Mouse (Mus musculus): ENCODE results near the gene Cdkn2d. TPM values are rescaled to one million over a fixed set of nuclear protein-coding genes. Genes with fewer than 3 reads are reported as not detected.

The Cdkn2d gene
- total RNA-seq, 2 experiments from 2014 or later = 17.9 to 21.1 TPM

DNA sequence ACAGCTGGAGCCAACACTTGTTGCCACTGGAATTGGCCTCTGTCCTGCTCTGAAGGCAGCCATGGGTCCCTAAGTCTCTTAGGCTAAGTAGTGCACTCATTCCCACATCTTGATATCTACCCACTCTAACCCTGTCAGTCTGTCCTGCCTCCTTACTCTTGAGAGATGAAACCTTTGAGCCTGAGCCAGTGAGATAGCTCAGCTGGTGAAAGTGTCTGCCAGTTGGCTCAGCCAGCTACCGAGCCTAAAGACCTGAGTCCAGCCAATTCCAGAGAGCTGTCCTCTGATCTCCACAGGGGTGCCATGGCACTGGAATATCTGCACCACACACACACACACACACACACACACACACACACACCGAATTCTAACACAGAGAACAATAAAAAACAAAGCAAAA lies 40.7 kb downstream of the Cdkn2d start:
- intact Hi-C loops (cut with DNase I) = no loop called here
- DNase-seq = peak in 1 of 2 experiments; percentile 37

DNA sequence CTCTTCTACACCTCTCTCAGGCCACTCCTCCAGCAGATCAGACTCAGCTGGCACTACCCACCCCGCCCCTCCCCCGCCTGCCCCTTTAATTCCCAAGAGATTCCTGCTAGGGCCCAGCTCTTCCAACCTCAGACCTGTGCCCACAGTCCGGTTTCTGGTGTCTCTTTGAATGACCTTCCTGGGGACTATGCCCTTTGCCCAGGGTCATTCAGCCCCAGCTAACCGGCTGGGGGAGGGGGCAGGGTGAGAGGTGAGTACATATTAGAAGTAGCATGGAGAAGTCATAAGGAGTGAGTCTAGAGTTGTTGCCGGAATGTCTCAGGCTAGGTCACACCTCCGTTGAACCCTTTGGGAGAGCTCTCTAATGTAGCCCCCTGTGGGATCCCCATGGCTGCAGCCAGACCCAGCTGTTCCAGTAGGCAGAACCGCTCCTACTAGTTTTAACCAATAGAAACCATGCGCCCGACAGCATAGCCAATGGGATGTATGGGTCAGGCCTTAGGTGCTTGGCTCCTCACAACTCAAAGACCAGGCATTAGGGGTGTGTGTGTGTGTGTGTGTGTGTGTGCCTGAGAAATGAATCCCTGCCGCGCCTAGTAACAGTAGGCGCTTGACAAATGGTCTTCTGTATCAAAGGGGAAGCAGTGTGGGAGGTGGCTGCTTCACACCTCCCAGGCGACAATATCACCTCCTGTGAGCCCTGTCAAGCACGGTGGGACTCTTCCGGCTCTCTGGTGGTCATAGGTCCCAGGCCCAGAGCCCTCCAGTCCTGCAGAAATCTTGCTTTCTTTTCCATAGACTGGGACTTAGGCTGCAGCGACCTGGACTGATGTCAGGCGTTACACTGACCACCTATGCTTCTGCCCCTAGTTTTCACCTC lies 41.3 kb downstream of the Cdkn2d start:
- intact Hi-C loops (cut with DNase I) = no loop called here
- no peak for DNase-seq

DNA sequence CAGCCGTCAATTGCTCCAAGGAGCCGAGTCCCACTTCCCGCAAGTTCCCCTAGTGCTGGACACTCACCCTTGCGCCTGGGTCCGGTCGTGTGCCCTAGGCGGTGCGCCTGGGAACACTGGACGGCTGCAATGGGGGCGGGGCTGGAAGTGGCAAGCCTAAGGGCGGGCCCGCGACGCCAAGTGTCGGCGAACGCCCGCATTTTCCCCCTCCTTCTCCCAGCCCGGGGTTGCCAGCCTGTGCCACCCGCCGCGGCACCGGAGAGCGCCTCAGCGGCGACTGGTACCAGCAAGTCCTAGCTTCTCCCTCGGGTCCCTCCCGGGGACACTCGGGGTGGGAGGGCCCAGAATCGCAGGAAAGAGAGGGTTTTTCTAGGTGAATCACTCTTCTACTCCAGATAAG lies 42.9 kb downstream of the Cdkn2d start, which contains the start of gene S1pr5:
Gene S1pr5, minus strand, starts transcription at position 118 of the 400 bp plus-strand sequence.
- DNase-seq = peak; percentile 45 to 46
- intact Hi-C loops (cut with DNase I) = no loop called here

DNA sequence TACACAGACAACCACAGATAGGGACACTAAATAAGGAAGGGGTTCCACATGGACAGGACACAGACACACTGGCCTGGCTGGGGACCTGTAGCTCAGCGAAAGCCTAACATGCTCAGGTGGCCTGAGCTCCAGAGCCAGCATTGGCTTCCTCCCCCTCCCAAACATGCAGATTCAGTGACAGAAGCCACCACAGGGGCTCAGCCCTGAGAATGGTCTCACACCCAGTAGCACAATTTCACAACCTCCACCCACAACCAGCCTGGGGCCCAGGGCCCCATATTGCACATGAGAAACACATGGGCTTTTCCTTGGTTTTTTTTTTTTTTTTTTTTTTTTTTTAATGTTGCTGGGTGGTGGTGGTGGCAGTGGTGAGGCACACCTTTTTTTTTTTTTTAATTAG lies 44.9 kb downstream of the Cdkn2d start:
- intact Hi-C loops (cut with DNase I) = no loop called here
- no peak for DNase-seq

DNA sequence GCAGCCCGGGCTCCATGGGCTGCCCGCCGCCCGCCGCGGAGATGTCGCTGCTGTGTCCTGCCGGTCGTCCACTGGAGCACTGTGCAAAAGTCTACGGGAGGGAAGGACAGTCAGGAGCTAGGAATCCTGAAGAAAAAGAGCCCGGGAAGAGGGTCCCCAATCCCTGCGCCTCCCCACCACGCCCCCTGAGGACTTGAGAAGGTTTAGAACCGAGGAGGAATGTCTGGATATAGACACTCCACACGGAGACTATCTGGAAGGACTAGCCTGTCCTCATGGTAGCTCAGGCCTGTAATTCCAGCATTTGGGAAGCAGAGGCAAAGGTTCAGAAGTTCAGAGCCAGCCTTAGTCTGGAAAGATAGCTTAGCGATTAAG lies 46.1 kb downstream of the Cdkn2d start:
- DNase-seq = no peak
- intact Hi-C loops (cut with DNase I) = no loop called here

DNA sequence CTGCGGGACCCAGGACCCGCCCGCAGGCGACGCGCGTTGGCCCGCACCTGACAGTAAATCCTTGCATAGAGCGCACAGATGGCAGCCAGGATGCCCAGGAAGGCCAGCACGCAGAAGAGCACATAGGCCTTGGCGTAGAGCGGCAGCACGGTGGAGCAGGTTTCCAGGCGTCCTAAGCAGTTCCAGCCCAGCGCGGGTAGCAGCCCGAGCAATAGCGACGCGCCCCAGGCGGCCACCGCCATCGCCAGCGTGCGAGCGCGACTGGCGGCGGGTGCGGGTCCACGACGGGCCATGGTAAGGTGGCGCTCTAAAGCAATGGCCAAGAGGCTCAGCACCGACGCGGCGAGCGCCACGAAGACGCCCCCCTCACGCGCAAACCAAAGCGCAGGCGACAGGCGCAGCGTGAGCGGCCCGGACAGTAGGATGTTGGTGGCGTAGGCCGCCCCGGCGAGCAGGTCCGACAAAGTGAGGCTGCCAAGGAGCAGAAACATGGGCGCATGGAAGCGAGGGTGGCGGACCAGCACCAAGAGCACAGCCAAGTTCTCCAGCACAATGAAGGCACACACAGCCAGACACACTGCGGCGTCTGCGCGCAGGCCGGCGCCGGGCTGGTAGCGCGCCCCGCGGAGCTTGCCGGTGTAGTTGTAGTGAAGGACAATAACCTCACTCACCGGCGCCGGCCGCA lies 46.6 kb downstream of the Cdkn2d start:
- DNase-seq = peak; percentile 26 to 32
- intact Hi-C loops (cut with DNase I) = no loop called here

DNA sequence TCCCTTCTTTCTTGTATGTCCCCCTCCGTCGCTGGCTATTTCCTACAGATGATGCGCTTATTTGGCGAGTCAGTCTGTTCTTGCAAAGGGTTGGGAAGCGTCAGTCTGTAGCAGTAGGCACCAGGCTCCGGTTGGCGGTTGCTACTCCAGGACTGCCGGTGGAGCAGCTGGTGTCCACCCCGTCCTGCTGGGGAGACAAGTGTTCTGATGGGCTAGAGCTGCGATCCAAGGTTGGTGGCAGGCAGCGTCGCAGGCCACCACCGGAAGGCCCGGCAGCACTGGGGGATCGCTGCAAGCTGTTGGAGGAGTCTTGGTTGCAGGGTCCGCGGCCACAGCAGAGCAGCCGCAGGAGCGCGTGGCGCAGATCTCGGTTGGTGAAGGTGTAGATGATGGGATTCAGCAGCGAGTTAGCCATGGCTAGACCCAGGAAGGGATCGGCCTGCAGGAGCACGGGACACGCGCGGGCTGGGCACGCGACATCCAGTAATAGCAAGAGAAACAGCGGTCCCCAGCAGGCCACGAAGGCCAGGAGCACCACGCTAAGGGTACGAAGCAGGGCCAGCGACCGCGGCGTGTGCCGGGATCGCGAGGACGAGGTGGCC lies 47.3 kb downstream of the Cdkn2d start:
- DNase-seq = no peak
- intact Hi-C loops (cut with DNase I) = loop anchor here (2.0 kb wide), 2 partner anchors 19 to 43 kb away; partner anchors contain the start of gene Kri1

DNA sequence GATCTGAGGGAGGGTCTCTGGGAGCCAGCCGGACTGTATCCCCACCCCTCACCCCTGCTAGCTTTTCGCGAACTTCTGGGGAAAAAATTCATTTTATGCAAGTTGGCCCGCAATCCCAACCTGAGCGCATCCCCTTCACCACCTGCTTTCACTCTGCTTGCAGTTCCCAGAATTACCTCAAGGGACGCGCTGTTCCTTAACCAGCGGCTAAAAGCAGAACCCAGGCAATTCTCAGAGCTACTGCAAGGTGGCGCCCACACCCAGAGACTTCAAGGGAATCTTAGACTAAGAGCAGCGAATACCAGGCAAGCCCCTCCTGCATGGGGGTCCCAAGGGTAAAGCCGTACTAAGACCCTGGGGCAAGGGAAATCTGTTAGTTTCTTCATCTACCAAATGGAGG lies 49.9 kb downstream of the Cdkn2d start:
- DNase-seq = peak; percentile 77 to 87
- intact Hi-C loops (cut with DNase I) = no loop called here

DNA sequence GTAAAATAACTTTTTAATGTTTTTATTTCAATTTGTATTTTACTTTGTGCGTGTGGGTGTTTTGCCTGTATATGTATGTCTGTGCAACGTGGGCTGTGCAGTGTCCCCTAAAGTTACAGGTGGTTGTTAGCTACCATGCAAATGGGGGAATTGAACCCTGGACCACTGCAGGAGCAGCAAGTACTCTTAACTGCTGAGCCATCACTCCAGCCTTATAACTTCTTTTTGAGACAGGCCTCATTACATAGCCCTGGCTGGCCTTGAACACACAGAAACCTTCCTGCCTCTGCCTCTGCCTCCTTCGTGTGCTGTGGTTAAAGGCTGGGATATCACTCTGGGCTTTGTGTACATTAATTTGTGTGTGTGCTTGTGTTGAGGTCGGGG lies 51.8 kb downstream of the Cdkn2d start:
- intact Hi-C loops (cut with DNase I) = loop anchor here (5.0 kb wide), 2 partner anchors 38 to 118 kb away; no protein-coding TSS in a partner anchor
- no peak for DNase-seq

DNA sequence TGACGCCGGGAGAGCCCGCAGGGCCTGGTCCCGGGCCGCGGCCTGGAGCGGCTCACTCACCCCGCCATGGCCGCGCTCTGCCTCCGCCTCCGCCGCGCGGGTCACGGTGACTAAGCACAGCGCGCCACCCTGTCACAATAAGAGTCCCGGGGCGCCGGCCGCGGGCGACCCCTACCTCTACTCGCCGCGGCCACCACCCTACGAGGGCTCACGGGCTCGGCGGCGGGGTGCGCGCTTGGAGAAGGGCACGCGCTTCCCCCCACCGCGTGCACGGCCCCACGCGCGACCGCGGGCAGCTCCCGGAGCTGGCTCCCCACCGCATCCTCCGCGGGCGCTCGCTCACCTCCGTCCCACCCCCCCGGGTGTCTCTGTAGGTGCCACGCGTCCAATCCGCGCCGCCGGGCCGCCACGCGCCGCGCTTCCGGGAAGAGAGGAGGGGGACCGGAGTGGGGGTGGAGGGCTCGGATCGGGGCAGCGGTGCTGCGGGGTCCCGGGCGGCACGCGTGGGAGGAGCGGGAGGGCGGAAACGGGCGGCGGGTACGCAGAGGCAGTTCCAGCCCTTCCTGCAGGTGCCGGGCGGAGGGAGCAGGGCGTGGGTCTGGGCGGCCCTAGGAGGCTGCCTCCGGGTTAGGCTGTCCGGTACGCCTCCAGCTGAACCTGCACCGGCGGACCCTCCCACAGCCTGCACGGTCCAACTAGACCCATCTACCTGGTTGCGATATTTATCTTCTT lies 52.3 kb downstream of the Cdkn2d start, which contains the start of gene Keap1:
Gene Keap1, minus strand, starts transcription at position 629 of the 732 bp plus-strand sequence.
- DNase-seq = peak; percentile 88
- intact Hi-C loops (cut with DNase I) = loop anchor here (5.0 kb wide), 2 partner anchors 38 to 118 kb away; no protein-coding TSS in a partner anchor

Other genes with a start within 250 kb of the Cdkn2d start
- gene Zglp1, start 224.3 kb downstream of the Cdkn2d start, total RNA-seq (2021) = not detected
- gene Gm49373, start 218.3 kb downstream of the Cdkn2d start, total RNA-seq (2021) = under 1 TPM; 0.26 to 0.39 TPM
- 10 to 100 TPM; 25.4 to 26.8 TPM for gene Fdx1l, start 217.8 kb downstream of the Cdkn2d start, total RNA-seq (2021)
- gene Gm38431, start 199.4 kb downstream of the Cdkn2d start, total RNA-seq (2021) = 1 to 10 TPM in 1 of 2 experiments, under 1 TPM in 1; 0.68 to 1.8 TPM
- 10 to 100 TPM; 27.4 to 31.2 TPM for gene Raver1, start 199.4 kb downstream of the Cdkn2d start, total RNA-seq (2021)
- 1 to 10 TPM; 9.2 TPM for gene Tyk2, start 160.2 kb downstream of the Cdkn2d start, total RNA-seq (2021)
- gene Cdc37, start 141.4 kb downstream of the Cdkn2d start, total RNA-seq (2021) = 100 to 1,000 TPM; 151 to 157 TPM
- gene Pde4a, start 125.7 kb downstream of the Cdkn2d start, total RNA-seq (2021) = 10 to 100 TPM; 36.7 to 37.5 TPM
- 10 to 100 TPM; 38.6 to 40.8 TPM for gene Keap1, start 52.0 kb downstream of the Cdkn2d start, total RNA-seq (2021)
- under 1 TPM; 0.27 to 0.45 TPM for gene S1pr5, start 43.0 kb downstream of the Cdkn2d start, total RNA-seq (2021)
- 10 to 100 TPM; 73.3 to 85.0 TPM for gene Atg4d, start 26.1 kb downstream of the Cdkn2d start, total RNA-seq (2021)
- gene Kri1, start 3.4 kb downstream of the Cdkn2d start, total RNA-seq (2021) = 10 to 100 TPM; 17.0 to 22.6 TPM
- under 1 TPM in 1 of 2 experiments, not detected in 1; 0.12 TPM for gene Ap1m2, start 20.9 kb upstream of the Cdkn2d start, total RNA-seq (2021)
- gene Slc44a2, start 29.3 kb upstream of the Cdkn2d start, total RNA-seq (2021) = 100 to 1,000 TPM; 105 to 116 TPM
- gene Ilf3, start 76.5 kb upstream of the Cdkn2d start, total RNA-seq (2021) = 10 to 100 TPM; 30.6 to 31.3 TPM
- 10 to 100 TPM in 1 of 2 experiments, 1 to 10 TPM in 1; 8.5 to 11.2 TPM for gene Qtrt1, start 120.4 kb upstream of the Cdkn2d start, total RNA-seq (2021)
- 10 to 100 TPM; 78.3 to 81.6 TPM for gene Dnm2, start 133.5 kb upstream of the Cdkn2d start, total RNA-seq (2021)
- gene Tmed1, start 218.8 kb upstream of the Cdkn2d start, total RNA-seq (2021) = 10 to 100 TPM; 40.7 to 44.5 TPM
- 1 to 10 TPM; 2.1 TPM for gene AB124611, start 234.8 kb upstream of the Cdkn2d start, total RNA-seq (2021)